Mouse (Mus musculus) embryonic fibroblast, embryonic 13.5 days (primary cell): ENCODE measurements around the gene Psmd1.

Experiments used
- CTCF ChIP-seq: IDR thresholded peaks from 2 replicates; pipeline ENCODE4 v1.5.1; 2011; ENCODE audit warnings: mild to moderate bottlenecking, control low read depth, low read length, moderate library complexity, borderline replicate concordance; ENCODE audit not compliant: insufficient read depth
- POLR2A ChIP-seq: IDR thresholded peaks from 2 replicates; pipeline ENCODE4 v1.6.1; 2011; ENCODE audit warnings: low read depth, mild to moderate bottlenecking, control low read depth, low read length, moderate library complexity

- no peak for TF ChIP-seq CTCF
- TF ChIP-seq POLR2A, result no peak
These were observed 69.2 kb downstream of the Psmd1 start, which contains the start of gene Gm21972 for GRCm38 (mm10) chr1:86133337-86133736.
